Mouse (Mus musculus) heart, postnatal 0 days (tissue): ENCODE measurements around the gene Ncdn. TPM values are rescaled to one million over a fixed set of nuclear protein-coding genes. Genes with fewer than 3 reads are reported as not detected.
A peak's percentile ranks its signal among the peaks of the same experiment; 100 is the strongest.

ENCODE experiments used
- ATAC-seq: fragments of 200-750 bp; cut with Nextera tagmentation; 2 replicates; pipeline ENCODE4 v1.8.0; 2017; ENCODE audit warnings: low read depth, moderate number of reproducible peaks, moderate library complexity; ENCODE audit not compliant: insufficient read depth
- DNase-seq: peaks from one replicate; pipeline ENCODE4 v3.0.0-alpha.2; 2016; ENCODE audit warnings: low spot score
- H3K27ac ChIP-seq: fragments of 300-500 bp; sonication (generic); 2 replicates; pipeline ENCODE4 v1.5.1; 2014; ENCODE audit warnings: low read depth, mild to moderate bottlenecking
- H3K27me3 ChIP-seq: fragments of 300-500 bp; sonication (generic); 2 replicates; pipeline ENCODE4 v1.6.1; 2014; ENCODE audit warnings: low read length, mixed read lengths; ENCODE audit not compliant: control insufficient read depth, insufficient read depth
- H3K36me3 ChIP-seq: fragments of 300-500 bp; sonication (generic); replicated peaks from 2 replicates; pipeline ENCODE4 v1.6.1; 2014; ENCODE audit warnings: low read length, mixed read lengths; ENCODE audit not compliant: control insufficient read depth, insufficient read depth
- H3K4me1 ChIP-seq: fragments of 300-500 bp; sonication (generic); 2 replicates; pipeline ENCODE4 v1.6.1; 2014; ENCODE audit warnings: antibody characterized with exemption; ENCODE audit not compliant: control insufficient read depth, insufficient read depth
- H3K4me2 ChIP-seq: fragments of 300-500 bp; sonication (generic); 2 replicates; pipeline ENCODE4 v1.6.1; 2014; ENCODE audit warnings: low read depth, mild to moderate bottlenecking, low read length, moderate library complexity
- H3K4me3 ChIP-seq: fragments of 300-500 bp; sonication (generic); 2 replicates; pipeline ENCODE4 v1.5.1; 2014; ENCODE audit warnings: low read depth, low read length
- H3K9ac ChIP-seq: fragments of 300-500 bp; sonication (generic); replicated peaks from 2 replicates; pipeline ENCODE4 v1.6.1; 2014; ENCODE audit warnings: low read depth, low read length, mixed read lengths
- H3K9me3 ChIP-seq: fragments of 300-500 bp; sonication (generic); replicated peaks from 2 replicates; pipeline ENCODE4 v1.6.1; 2016; ENCODE audit warnings: low read length; ENCODE audit not compliant: control insufficient read depth
- CTCF ChIP-seq: IDR thresholded peaks from 2 replicates; pipeline ENCODE4 v1.5.1; 2016; ENCODE audit warnings: antibody characterized with exemption, control low read depth, low read depth
- EP300 ChIP-seq: IDR thresholded peaks from 2 replicates; pipeline ENCODE4 v1.6.1; 2016; ENCODE audit warnings: antibody characterized with exemption, low read depth
- WGBS: fragments of 180-500 bp; shearing (Covaris S2); extraction: QIAGEN DNeasy Blood & Tissue Kit; methylation state at CpG from one replicate; pipeline ENCODE4 v1.1.7; 2014; 5-methylcytosine and 5-hydroxymethylcytosine counted together
- polyA plus RNA-seq: library from polyadenylated mRNA; unstranded; fragments of >200 nt; fragmentation: Nextera tagmentation; extraction: Ambion mirVana; gene quantifications from 2 replicates; pipeline ENCODE4 v1.2.1, GENCODE M21; 2015
- total RNA-seq: library from RNA; depleted of rRNA; stranded (reverse); fragments of >200 nt; gene quantifications from 2 replicates; pipeline ENCODE4 v1.2.3, GENCODE M21; 2014; ENCODE audit warnings: low replicate concordance

The Ncdn gene
- total and polyA plus RNA-seq, 2 experiments from 2014 or later, result 11.0 to 36.2 TPM

DNA sequence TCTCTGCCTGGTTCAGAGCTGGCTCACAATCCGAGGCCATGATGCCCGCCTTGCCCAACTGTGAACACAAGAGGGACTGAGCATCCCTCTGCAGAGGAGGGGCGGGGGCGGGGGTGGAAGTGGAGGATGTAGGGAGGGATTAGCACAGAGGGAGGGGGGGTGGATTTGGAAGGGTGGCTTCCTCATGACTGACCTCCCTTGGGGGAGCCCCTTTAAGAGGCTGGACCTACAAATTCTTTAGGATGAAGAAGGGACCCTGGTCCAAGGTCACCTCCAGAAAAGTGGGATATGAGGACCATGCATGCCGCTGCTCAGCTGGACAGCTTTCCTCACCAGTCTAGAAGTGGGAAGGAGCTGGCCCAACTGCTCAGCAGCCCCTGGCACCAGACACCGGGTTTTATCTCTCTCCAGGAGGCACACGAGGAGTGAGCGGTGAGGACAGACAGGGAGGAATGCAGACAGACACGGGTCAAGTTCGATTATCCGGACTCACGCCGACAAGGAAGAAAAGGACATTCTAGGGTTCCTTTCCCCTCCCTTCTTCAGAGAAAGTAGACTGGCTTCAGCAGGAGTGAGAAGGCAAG lies 1.1 kb downstream of the Ncdn start:
- peak overlapping the region; percentile 95 for H3K4me3 ChIP-seq
- H3K36me3 ChIP-seq, result peaks cover 11% of the 10 kb centered on the region; the same call in 1 of the 2 replicates
- ATAC-seq (no peak), DNase-seq (no peak)
- no peak for TF ChIP-seq EP300
- TF ChIP-seq CTCF, result no peak
- H3K27ac ChIP-seq, result no peak overlapping the region
- H3K27me3 ChIP-seq, result no peaks in the 10 kb centered on the region
- H3K4me2 ChIP-seq, result peak overlapping the region; percentile 90
- no peaks in the 10 kb centered on the region for H3K9me3 ChIP-seq
- 7% methylated on average over 13 of the region's 13 CpGs for WGBS
- peak overlapping the region; percentile 67 for H3K9ac ChIP-seq
- H3K4me1 ChIP-seq, result peaks cover 24% of the 10 kb centered on the region

DNA sequence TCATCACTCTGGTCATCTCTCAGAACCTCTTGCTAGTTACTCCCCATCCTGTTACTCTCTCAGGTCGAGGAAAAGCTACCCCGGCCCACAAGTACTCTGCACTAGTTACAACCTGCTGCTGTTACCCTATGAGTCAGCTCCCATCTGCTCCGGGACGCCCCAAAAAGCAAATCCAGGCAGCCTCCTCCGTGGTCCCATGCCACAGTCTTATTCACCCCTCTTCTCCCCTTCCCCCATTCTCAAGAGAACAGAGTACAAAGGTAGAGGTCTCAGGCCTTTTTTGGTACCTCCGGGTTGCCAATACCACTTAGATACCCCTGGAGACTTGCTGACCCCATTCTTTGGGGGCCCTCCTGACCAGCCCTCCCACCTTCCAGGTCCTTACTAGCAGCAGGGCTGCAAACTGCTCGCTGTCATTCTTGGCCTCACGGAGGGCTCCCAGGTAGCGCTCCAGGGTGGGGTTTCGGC lies 1.6 kb downstream of the Ncdn start:
- Histone ChIP-seq H3K27me3 (no peaks in the 10 kb centered on the region), H3K4me2 (no peak overlapping the region; the same call in 1 of the 2 replicates), H3K4me1 (peaks cover 24% of the 10 kb centered on the region), H3K9me3 (no peaks in the 10 kb centered on the region), H3K36me3 (peaks cover 17% of the 10 kb centered on the region), H3K27ac (no peak overlapping the region), H3K9ac (no peak overlapping the region), H3K4me3 (no peak overlapping the region; the same call in 1 of the 2 replicates)
- DNase-seq, result no peak
- TF ChIP-seq EP300 (no peak), CTCF (no peak)
- ATAC-seq, result no peak
- WGBS, result 64% methylated on average over 10 of the region's 10 CpGs

DNA sequence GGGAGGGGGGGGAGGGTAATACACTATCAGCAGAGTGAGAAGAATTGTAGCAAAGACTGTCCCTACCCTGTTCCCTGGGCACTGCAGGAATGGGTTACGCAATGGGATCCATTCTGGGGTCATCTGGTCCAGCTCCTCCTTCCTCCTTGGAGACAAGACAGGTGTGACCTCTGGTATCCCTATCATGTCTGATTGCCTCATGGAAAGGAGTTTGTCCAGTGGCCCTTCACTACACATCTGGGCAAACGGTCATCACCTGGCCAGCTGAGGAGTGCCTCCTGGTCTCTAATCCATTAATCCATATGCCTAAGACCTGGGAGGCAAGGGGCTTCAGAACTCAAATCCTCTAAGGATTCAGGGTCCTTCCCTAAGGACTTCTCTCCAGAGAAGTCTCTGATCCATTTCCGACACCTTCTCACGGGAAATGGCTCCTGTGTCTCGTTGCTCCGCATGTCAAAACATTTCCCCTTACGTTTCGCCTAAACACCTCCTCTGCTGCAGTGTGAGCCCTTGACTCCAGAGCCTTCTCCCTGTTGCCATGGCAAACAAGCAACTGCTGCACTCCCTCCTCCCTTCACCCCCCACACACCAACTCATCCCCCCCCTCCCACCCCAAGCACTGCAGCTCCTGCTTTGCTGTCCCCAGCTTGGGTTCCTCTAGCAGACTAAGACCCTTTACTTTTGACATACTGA lies 2.2 kb downstream of the Ncdn start:
- TF ChIP-seq EP300 (no peak), CTCF (no peak)
- Histone ChIP-seq H3K4me3 (no peak overlapping the region), H3K4me2 (no peak overlapping the region), H3K36me3 (peaks cover 22% of the 10 kb centered on the region), H3K9me3 (no peaks in the 10 kb centered on the region), H3K9ac (no peak overlapping the region), H3K27me3 (no peaks in the 10 kb centered on the region), H3K4me1 (peaks cover 24% of the 10 kb centered on the region), H3K27ac (no peak overlapping the region)
- WGBS, result 90% methylated on average over 8 of the region's 8 CpGs
- no peak for DNase-seq
- ATAC-seq, result no peak

DNA sequence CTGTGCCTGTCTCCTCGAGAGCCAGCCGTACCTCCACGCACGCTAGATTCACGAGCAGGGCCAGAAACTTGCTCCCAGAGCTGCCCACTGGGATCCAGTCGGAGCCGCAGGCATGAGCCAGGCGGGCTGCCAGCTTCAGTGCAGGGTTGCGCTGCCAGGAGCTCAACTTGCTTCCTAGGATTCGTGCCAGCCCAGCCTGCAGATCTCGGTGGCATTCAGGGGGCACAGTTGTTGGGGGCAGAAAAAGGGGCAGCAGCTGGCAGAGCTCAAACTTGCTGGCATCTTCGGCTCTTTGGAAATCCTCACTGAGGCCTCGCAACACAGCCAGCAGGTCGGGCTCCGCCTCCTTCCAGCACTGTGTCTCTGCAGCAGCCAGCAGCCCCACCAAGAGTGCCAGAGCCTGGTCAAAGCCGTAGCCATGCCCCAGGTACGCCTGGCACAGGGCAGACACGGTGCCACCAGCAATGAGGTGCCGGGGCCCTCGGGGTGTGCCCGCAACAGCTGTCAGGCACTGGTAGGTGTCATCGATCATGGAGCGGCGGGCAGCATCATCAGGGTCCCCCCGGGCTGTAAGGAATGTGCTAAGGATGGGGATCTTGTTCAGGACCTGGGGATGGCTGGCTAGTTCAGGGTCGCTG lies 3.1 kb downstream of the Ncdn start:
- Histone ChIP-seq H3K4me1 (peaks cover 24% of the 10 kb centered on the region), H3K27me3 (no peaks in the 10 kb centered on the region), H3K36me3 (peaks cover 30% of the 10 kb centered on the region), H3K4me3 (no peak overlapping the region), H3K9ac (no peak overlapping the region), H3K27ac (no peak overlapping the region), H3K4me2 (peak overlapping the region; percentile 14; the same call in 1 of the 2 replicates), H3K9me3 (no peaks in the 10 kb centered on the region)
- ATAC-seq, result no peak
- TF ChIP-seq CTCF, result no peak
- no peak for TF ChIP-seq EP300
- WGBS, result 65% methylated on average over 26 of the region's 26 CpGs
- no peak for DNase-seq

DNA sequence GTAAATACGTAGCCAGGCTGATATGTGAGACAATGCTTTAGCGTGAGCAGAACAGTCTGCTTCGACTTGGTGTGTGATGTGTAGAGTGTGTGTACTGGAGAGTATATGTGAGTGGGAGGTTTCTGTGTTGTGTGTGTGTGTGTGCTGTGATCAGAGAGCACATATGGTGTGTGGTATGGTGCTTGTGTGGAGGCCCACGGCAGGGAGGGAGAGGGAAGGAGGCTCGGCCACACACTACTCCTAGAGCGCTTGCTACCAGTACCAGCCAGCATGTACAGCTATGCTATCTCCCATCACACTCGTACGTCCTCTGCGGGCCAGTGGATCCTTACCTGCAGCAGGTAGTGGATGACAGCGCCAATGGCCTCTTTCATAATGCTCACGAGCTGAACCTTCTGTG lies 3.7 kb downstream of the Ncdn start:
- Histone ChIP-seq H3K4me3 (no peak overlapping the region), H3K36me3 (peaks cover 35% of the 10 kb centered on the region), H3K27me3 (no peaks in the 10 kb centered on the region), H3K4me2 (no peak overlapping the region; the same call in 1 of the 2 replicates), H3K27ac (no peak overlapping the region), H3K9me3 (no peaks in the 10 kb centered on the region), H3K4me1 (peaks cover 24% of the 10 kb centered on the region), H3K9ac (no peak overlapping the region)
- DNase-seq (no peak), ATAC-seq (no peak)
- 80% methylated on average over 11 of the region's 11 CpGs for WGBS
- TF ChIP-seq CTCF, result no peak
- TF ChIP-seq EP300, result no peak
